Mouse (Mus musculus) neural tube, embryonic 15.5 days (tissue): ENCODE results near the gene Hoxd11. TPM values are rescaled to one million over a fixed set of nuclear protein-coding genes. Genes with fewer than 3 reads are reported as not detected.

ENCODE experiments used
- ATAC-seq: fragments of 200-750 bp; cut with Nextera tagmentation; 2 replicates; pipeline ENCODE4 v1.8.0; 2017; ENCODE audit warnings: mild to moderate bottlenecking, moderate TSS enrichment, moderate library complexity; ENCODE audit not compliant: low FRiP score
- H3K27ac ChIP-seq: fragments of 300-500 bp; sonication (generic); replicated peaks from 2 replicates; pipeline ENCODE4 v1.5.1; 2015; ENCODE audit warnings: mild to moderate bottlenecking, inconsistent platforms
- H3K27me3 ChIP-seq: fragments of 300-500 bp; sonication (generic); replicated peaks from 2 replicates; pipeline ENCODE4 v1.6.1; 2015; ENCODE audit warnings: inconsistent platforms
- H3K36me3 ChIP-seq: fragments of 300-500 bp; sonication (generic); 2 replicates; pipeline ENCODE4 v1.6.1; 2015; ENCODE audit warnings: inconsistent platforms
- H3K4me1 ChIP-seq: fragments of 300-500 bp; sonication (generic); 2 replicates; pipeline ENCODE4 v1.6.1; 2015; ENCODE audit warnings: inconsistent platforms
- H3K4me2 ChIP-seq: fragments of 300-500 bp; sonication (generic); 2 replicates; pipeline ENCODE4 v1.6.1; 2015; ENCODE audit warnings: inconsistent platforms, mild to moderate bottlenecking, moderate library complexity
- H3K4me3 ChIP-seq: fragments of 300-500 bp; sonication (generic); replicated peaks from 2 replicates; pipeline ENCODE4 v1.5.1; 2015; ENCODE audit warnings: mild to moderate bottlenecking, inconsistent platforms
- H3K9ac ChIP-seq: fragments of 300-500 bp; sonication (generic); replicated peaks from 2 replicates; pipeline ENCODE4 v1.6.1; 2015; ENCODE audit warnings: mild to moderate bottlenecking, inconsistent platforms
- H3K9me3 ChIP-seq: fragments of 300-500 bp; sonication (generic); replicated peaks from 2 replicates; pipeline ENCODE4 v1.6.1; 2016; ENCODE audit warnings: inconsistent platforms
- WGBS: fragments of 180-500 bp; shearing (Covaris S2); methylation state at CpG from one replicate; pipeline ENCODE4 v1.1.7; 2015; ENCODE audit warnings: mixed read lengths; 5-methylcytosine and 5-hydroxymethylcytosine counted together
- polyA plus RNA-seq: library from polyadenylated mRNA; unstranded; fragments of >200 nt; fragmentation: Nextera tagmentation; extraction: Ambion mirVana; gene quantifications from 2 replicates; pipeline ENCODE4 v1.2.1, GENCODE M21; 2015

Hoxd11 gene
- polyA plus RNA-seq, 1 experiment from 2014 or later = 4.1 TPM

DNA sequence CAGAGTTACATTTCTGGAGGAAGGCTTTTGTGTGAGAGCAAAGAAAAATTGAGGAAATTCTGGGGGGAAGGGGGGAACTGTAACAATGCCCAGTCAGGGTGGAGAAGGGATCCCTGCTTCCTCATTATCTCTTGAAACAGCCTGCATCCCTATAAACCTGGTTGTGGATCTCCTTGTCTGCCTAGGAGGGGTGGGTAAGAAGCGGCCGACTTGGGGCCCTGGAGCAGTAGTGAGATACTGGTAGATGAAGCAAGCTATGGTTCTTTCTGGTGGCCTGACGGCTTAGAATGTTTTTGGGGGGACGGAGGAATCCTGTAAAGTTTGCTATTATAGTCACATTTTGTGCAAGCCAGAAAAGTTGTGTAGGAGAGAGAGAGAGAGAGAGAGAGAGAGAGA is 14.1 kb downstream of the Hoxd11 start:
- peaks cover 51% of the 10 kb centered on the region for H3K27me3 ChIP-seq
- ATAC-seq = no peak
- H3K4me1 ChIP-seq = peaks cover 46% of the 10 kb centered on the region
- H3K36me3 ChIP-seq = no peaks in the 10 kb centered on the region
- H3K9ac ChIP-seq = peak overlapping the region; percentile 47
- H3K4me2 ChIP-seq = peak overlapping the region; percentile 68
- H3K27ac ChIP-seq = peak overlapping the region; percentile 84
- no peaks in the 10 kb centered on the region for H3K9me3 ChIP-seq
- 6% methylated on average over 4 of the region's 4 CpGs for WGBS
- H3K4me3 ChIP-seq = peak overlapping the region; percentile 50

DNA sequence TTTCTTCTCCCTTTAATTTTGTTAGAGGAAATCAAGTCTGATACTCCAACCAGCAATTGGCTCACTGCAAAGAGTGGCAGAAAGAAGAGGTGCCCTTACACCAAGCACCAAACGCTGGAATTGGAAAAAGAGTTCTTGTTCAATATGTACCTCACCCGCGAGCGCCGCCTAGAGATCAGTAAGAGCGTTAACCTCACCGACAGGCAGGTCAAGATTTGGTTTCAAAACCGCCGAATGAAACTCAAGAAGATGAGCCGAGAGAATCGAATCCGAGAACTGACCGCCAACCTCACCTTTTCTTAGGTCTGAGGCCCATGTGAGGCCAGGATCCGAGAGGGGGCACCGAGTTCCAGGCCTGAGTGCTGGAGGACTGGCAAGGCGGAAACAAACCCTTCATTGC is 14.7 kb downstream of the Hoxd11 start:
- Histone ChIP-seq H3K4me2 (peak overlapping the region; percentile 68), H3K4me1 (peaks cover 46% of the 10 kb centered on the region), H3K9ac (no peak overlapping the region), H3K9me3 (no peaks in the 10 kb centered on the region), H3K27ac (peak overlapping the region; percentile 84), H3K4me3 (peak overlapping the region; percentile 50), H3K36me3 (no peaks in the 10 kb centered on the region), H3K27me3 (peaks cover 51% of the 10 kb centered on the region)
- 2% methylated on average over 16 of the region's 16 CpGs for WGBS
- no peak for ATAC-seq

DNA sequence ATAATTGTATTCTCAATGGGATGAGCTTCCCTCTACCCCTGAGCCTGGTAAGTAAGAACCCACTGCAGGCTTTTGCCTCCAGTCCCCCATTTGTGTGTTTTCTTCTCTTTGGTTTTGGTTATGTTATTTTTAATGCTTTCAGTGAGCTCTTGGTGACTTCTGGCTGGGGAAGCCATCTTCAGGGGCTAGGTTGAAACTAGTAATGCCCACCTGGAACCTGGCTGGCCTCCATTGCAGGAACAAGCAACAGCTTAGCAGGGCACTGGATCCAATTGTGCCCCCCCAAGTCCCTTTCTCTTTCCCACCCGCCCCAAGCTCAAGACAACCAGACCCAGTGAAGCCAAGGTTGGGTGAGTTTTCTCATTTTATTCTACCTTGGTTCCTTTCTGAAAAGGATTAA is 16.0 kb downstream of the Hoxd11 start:
- ATAC-seq = no peak
- H3K9me3 ChIP-seq = no peaks in the 10 kb centered on the region
- H3K36me3 ChIP-seq = no peaks in the 10 kb centered on the region
- 11% methylated on average over 1 of the region's 1 CpGs for WGBS
- H3K27ac ChIP-seq = peak overlapping the region; percentile 28; the same call in 1 of the 2 replicates
- peaks cover 56% of the 10 kb centered on the region for H3K4me1 ChIP-seq
- H3K4me2 ChIP-seq = peak overlapping the region; percentile 68
- H3K4me3 ChIP-seq = peak overlapping the region; percentile 50; the same call in 1 of the 2 replicates
- peaks cover 50% of the 10 kb centered on the region for H3K27me3 ChIP-seq
- 0 out of 2 replicates have a peak overlapping the region, but pooled peaks have one; percentile 10 for H3K9ac ChIP-seq

DNA sequence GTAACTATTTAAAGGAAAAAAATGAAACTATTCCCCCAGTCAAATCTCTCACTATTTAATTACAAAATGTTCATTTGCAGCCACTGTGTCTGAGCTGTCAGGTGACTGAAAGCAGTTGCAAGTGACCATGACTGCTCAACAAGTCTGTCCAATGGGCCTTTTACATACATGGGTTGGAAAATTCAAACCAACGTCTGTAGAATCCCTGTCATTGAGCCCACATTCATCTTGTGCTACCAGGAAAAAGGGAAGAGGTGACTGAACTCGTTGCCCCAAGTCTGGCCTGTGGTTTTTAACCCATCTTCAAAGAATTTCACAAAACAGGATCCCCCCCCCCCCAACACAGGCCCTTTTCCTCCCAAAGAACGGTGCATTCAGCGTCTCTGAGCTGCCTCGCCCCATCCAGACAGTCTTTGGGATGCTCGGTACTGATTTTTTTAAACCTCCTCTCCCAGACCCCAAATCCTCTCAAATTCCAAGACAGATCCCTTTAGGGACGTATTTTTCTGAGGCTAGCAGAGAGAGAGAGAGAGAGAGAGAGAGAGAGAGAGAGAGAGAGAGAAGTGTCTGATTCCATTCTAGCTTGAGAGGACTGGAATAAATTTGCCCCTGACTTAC is 16.6 kb downstream of the Hoxd11 start:
- H3K36me3 ChIP-seq = no peaks in the 10 kb centered on the region
- H3K4me2 ChIP-seq = peak overlapping the region; percentile 68
- WGBS = 13% methylated on average over 7 of the region's 7 CpGs
- peak overlapping the region; percentile 89 for H3K27ac ChIP-seq
- no peaks in the 10 kb centered on the region for H3K9me3 ChIP-seq
- H3K27me3 ChIP-seq = peaks cover 53% of the 10 kb centered on the region
- H3K9ac ChIP-seq = peak overlapping the region; percentile 32; the same call in 1 of the 2 replicates
- ATAC-seq = no peak
- peak overlapping the region; percentile 50 for H3K4me3 ChIP-seq
- peaks cover 60% of the 10 kb centered on the region for H3K4me1 ChIP-seq

DNA sequence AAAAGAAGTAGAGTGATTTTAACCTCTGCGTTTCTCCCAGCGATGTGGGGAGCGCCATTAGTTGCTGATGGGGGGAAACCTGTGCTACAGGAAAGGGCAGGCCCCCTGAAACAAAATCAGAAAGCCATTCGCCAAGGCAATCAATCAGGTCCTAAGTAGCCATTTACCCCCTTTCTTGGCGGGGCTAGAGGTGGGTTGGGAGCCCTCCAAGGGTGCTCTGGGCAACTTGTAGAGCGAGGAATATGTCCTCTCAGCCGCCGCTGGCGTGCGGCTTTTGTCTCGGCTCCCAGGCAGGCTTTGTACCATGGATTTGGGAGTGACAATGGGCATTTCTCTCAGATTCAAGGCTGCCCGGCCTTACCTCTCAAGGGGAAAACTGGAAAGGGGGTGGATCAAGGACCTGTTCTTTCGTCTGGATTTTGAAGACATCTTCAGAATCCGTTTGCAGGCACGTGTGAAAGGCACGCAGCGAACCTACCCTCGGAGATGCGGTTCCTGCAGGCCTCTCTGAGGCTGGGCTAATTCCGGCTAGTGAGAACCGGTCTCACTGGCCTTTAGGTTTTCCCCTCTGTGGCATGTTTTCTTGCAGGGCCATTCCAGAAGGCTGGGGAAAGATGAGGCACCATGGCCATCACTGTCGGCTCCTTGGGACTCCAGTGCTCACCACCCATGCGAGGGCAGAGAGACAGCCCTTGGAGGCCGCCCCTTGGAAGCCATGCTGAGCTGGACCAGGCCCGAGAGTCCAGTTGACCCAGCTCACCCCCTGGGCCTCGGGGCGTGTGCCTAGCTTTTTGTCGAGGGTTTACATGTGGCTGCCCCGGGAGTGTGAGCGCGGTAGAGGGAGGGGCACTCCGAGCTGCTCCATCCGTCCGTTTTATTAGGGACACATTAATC is 17.3 kb downstream of the Hoxd11 start:
- peak overlapping the region; percentile 68 for H3K4me2 ChIP-seq
- H3K4me1 ChIP-seq = peaks cover 52% of the 10 kb centered on the region
- peak overlapping the region; percentile 89 for H3K27ac ChIP-seq
- peak overlapping the region; percentile 50 for H3K4me3 ChIP-seq
- peak overlapping the region; percentile 63 for H3K9ac ChIP-seq
- WGBS = 3% methylated on average over 34 of the region's 34 CpGs
- peak; percentile 8; the same call in 1 of the 2 replicates for ATAC-seq
- no peaks in the 10 kb centered on the region for H3K9me3 ChIP-seq
- peaks cover 49% of the 10 kb centered on the region for H3K27me3 ChIP-seq
- H3K36me3 ChIP-seq = no peaks in the 10 kb centered on the region

DNA sequence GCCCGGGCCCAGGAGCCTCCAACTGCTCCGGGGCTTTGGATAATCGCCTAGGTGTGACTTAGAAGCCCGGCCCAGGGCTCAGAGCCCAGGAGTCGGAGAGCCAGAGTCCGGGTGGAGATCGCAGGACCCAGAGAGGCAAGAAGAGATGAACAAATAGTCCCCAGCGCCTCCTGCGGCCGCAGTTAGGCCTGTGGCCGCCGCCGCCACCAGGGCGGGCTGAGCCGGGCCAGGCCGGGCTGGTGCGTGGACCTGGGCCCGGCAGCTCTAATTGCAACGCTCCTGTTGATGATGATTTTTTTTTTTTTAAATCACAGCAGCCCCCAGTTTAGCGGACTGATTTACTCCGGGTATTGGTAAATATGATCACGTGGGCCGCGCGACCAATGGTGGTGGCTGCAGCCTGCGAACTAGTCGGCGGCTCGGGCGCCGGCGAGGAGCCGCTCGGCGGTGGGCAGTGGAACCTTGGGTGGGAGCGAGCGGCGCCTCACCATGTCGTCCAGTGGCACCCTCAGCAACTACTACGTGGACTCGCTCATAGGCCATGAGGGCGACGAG is 18.3 kb downstream of the Hoxd11 start, which contains the start of gene Hoxd9:
Gene Hoxd9, plus strand, starts transcription at position 161 of the 555 bp plus-strand sequence.
- peaks cover 45% of the 10 kb centered on the region for H3K4me1 ChIP-seq
- peaks cover 39% of the 10 kb centered on the region for H3K27me3 ChIP-seq
- no peaks in the 10 kb centered on the region for H3K36me3 ChIP-seq
- peak; percentile 76 for ATAC-seq
- WGBS = under 1% methylated on average over 43 of the region's 43 CpGs
- H3K9ac ChIP-seq = peak within 1 kb of the TSS; percentile 63
- peak within 1 kb of the TSS; percentile 50 for H3K4me3 ChIP-seq
- peak within 1 kb of the TSS; percentile 68 for H3K4me2 ChIP-seq
- H3K9me3 ChIP-seq = no peaks in the 10 kb centered on the region
- H3K27ac ChIP-seq = peak within 1 kb of the TSS; percentile 89

DNA sequence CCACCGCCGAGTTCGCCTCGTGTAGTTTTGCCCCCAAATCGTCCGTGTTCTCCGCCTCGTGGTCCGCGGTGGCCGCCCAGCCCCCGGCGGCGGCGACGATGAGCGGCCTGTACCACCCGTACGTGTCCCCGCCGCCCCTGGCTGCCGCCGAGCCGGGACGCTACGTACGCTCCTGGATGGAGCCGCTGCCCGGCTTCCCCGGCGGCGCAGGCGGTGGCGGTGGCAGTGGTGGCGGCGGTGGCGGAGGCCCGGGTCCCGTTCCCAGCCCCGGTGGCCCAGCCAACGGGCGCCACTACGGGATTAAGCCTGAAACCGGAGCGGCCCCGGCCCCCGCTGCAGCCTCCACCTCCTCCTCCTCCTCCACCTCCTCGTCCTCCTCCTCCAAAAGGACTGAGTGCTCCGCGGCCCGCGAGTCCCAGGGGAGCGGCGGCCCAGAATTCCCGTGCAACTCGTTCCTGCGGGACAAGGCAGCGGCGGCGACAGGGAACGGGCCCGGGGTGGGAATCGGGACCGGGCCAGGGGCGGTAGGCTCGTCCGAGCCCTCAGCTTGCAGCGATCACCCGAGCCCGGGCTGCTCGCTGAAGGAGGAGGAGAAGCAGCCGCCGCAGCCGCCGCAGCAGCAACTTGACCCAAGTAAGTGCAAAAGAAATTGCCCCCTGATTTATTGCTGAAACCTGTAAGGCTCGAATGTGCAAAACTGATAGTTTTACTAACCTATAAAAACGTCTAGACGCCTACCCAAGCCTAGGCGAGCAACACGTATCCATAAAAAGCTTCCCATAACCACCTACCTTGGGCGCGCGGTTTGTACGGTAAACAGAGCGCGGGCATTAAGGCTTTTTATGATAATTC is 19.1 kb downstream of the Hoxd11 start:
- peak; percentile 34; the same call in 1 of the 2 replicates for ATAC-seq
- peaks cover 33% of the 10 kb centered on the region for H3K27me3 ChIP-seq
- H3K4me3 ChIP-seq = peak overlapping the region; percentile 50
- WGBS = under 1% methylated on average over 79 of the region's 86 CpGs
- H3K4me1 ChIP-seq = peaks cover 42% of the 10 kb centered on the region
- peak overlapping the region; percentile 89 for H3K27ac ChIP-seq
- H3K9me3 ChIP-seq = no peaks in the 10 kb centered on the region
- peak overlapping the region; percentile 68 for H3K4me2 ChIP-seq
- H3K36me3 ChIP-seq = no peaks in the 10 kb centered on the region
- peak overlapping the region; percentile 63 for H3K9ac ChIP-seq

DNA sequence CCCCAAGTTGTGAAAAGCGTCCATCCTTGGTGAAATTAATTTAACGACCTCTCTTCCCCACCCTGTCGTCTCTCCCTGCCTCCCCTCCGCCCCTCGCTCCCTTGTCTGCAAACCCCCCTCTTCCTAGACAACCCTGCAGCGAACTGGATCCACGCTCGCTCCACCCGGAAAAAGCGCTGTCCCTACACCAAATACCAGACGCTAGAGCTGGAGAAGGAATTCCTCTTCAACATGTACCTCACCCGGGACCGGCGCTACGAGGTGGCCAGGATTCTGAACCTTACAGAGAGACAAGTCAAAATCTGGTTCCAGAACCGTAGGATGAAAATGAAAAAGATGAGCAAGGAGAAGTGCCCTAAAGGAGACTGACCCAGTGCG is 19.7 kb downstream of the Hoxd11 start:
- WGBS = 2% methylated on average over 17 of the region's 17 CpGs
- H3K4me2 ChIP-seq = peak overlapping the region; percentile 68
- H3K4me1 ChIP-seq = peaks cover 48% of the 10 kb centered on the region
- H3K9me3 ChIP-seq = no peaks in the 10 kb centered on the region
- no peaks in the 10 kb centered on the region for H3K36me3 ChIP-seq
- ATAC-seq = 0 out of 2 replicates have a peak, but pooled peaks have one; percentile 5
- peak overlapping the region; percentile 89 for H3K27ac ChIP-seq
- peak overlapping the region; percentile 50 for H3K4me3 ChIP-seq
- H3K27me3 ChIP-seq = peaks cover 30% of the 10 kb centered on the region
- H3K9ac ChIP-seq = peak overlapping the region; percentile 63

DNA sequence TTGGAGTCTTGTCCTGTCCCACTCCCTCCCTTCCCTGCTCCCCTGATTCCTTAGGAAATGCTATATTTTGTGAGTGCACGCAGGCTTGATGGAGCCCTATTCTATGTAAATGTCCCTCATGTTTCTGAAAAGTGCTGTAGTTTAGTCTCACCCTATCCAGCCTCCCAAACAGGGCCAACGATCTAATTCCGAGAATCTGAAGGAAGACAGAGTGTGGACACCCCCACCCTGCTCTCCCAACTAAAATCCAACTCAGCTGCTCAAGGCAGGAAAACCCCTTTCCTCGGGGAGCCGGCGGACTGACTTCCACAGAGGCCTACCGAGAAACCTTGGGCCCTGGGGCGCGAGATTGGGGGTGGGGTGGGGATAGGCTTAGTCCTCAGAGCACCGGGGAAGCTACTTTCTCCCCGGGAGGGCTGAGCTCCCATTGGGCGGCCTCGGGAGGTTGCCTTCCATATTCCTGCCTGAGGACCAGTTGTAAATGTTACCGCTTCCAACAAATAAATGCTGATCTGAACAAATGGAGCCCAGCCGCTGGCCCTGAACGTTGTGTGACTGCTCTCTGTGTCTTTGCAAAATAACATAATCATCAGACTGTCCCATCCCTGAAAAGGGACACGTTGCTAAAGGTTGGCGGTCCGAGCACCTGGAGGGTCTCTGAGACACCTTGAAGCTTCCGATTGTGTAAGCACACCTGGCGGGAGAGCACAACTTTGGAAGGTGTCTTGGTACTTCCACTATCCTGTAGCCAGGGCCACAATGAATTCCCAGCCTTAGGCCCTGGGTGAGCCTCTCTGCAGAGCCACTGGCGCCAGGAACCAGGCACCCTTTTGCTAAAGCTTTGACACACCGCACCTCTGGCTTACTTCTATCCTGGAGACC is 20.5 kb downstream of the Hoxd11 start:
- peak overlapping the region; percentile 50 for H3K4me3 ChIP-seq
- no peak for ATAC-seq
- H3K27me3 ChIP-seq = peaks cover 25% of the 10 kb centered on the region
- H3K9ac ChIP-seq = peak overlapping the region; percentile 63
- WGBS = 6% methylated on average over 23 of the region's 23 CpGs
- H3K9me3 ChIP-seq = no peaks in the 10 kb centered on the region
- peak overlapping the region; percentile 68 for H3K4me2 ChIP-seq
- peaks cover 51% of the 10 kb centered on the region for H3K4me1 ChIP-seq
- no peaks in the 10 kb centered on the region for H3K36me3 ChIP-seq
- H3K27ac ChIP-seq = peak overlapping the region; percentile 89

DNA sequence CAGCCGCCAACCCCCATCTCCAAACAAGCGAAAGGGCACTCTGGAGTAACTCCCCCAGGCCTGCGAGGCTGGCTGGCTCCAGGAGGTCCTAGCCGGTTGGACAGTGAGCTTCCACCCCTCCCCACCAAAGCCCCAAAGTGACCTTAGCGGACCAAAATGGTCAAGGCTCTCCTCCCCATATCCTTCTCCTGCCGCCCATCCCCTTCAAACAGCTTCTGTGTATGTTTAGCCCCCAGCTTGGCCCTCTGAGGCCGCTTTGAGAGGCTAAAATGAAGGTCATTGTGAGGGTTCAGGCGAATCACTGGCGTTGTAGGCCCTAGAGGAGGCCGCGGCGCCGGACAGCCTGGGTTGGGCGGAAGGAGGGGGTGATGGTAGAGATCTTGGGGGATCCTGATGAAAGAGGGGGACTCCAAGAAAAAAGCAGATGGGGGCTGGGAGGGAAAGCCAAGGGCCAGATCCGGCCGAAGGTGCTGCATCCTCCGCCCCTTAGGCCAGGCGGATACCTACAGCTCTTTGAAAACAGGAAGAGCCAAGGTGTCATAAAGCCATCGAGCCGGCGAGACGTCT is 21.3 kb downstream of the Hoxd11 start:
- peaks cover 45% of the 10 kb centered on the region for H3K4me1 ChIP-seq
- no peaks in the 10 kb centered on the region for H3K9me3 ChIP-seq
- H3K27me3 ChIP-seq = peaks cover 18% of the 10 kb centered on the region
- 11% methylated on average over 22 of the region's 22 CpGs for whole genome bisulfite sequencing
- H3K4me2 ChIP-seq = peak overlapping the region; percentile 68
- no peaks in the 10 kb centered on the region for H3K36me3 ChIP-seq
- peak overlapping the region; percentile 89 for H3K27ac ChIP-seq
- peak overlapping the region; percentile 63 for H3K9ac ChIP-seq
- no peak for ATAC-seq
- H3K4me3 ChIP-seq = peak overlapping the region; percentile 50
